Mouse (Mus musculus): Measurements from ENCODE around the gene Opn4. TPM values are rescaled to one million over a fixed set of nuclear protein-coding genes. Genes with fewer than 3 reads are reported as not detected.

Opn4 gene
- not detected in 2 replicates for polyA plus RNA-seq (2015; fragmentation: Nextera tagmentation; extraction: Ambion mirVana)

GRCm38 (mm10) chr14:34599941-34600340 is at the start of gene Opn4:
Opn4 (minus strand) TSS chr14:34600142.

GRCm38 (mm10) chr14:34588498-34588897 is 11.4 kb downstream of the Opn4 start, which contains the start of gene Ldb3:
Ldb3 (minus strand) TSS chr14:34588682.

Other genes starting within 250 kb of the Opn4 start
- gene Fam25c, start 244.7 kb downstream of the Opn4 start, polyA plus RNA-seq (2015; fragmentation: Nextera tagmentation; extraction: Ambion mirVana): 343 and 370 TPM in 2 replicates
- 3.5 and 4.3 TPM in 2 replicates for gene Sncg, start 225.4 kb downstream of the Opn4 start, polyA plus RNA-seq (2015; fragmentation: Nextera tagmentation; extraction: Ambion mirVana)
- 3.5 and 4.4 TPM in 2 replicates for gene Mmrn2, start 224.7 kb downstream of the Opn4 start, polyA plus RNA-seq (2015; fragmentation: Nextera tagmentation; extraction: Ambion mirVana)
- gene Bmpr1a, start 96.8 kb downstream of the Opn4 start, polyA plus RNA-seq (2015; fragmentation: Nextera tagmentation; extraction: Ambion mirVana): 39.7 and 53.4 TPM in 2 replicates
- not detected in 2 replicates for gene 9230112D13Rik, start 77.3 kb downstream of the Opn4 start, polyA plus RNA-seq (2015; fragmentation: Nextera tagmentation; extraction: Ambion mirVana)
- gene Ldb3, start 11.5 kb downstream of the Opn4 start, polyA plus RNA-seq (2015; fragmentation: Nextera tagmentation; extraction: Ambion mirVana): 19.9 and 21.1 TPM in 2 replicates
- gene Wapl, start 73.8 kb upstream of the Opn4 start, polyA plus RNA-seq (2015; fragmentation: Nextera tagmentation; extraction: Ambion mirVana): 11.4 and 13.5 TPM in 2 replicates
- gene Grid1, start 220.0 kb upstream of the Opn4 start, polyA plus RNA-seq (2015; fragmentation: Nextera tagmentation; extraction: Ambion mirVana): 0.35 and 0.65 TPM in 2 replicates